Mouse (Mus musculus) thymus, adult 2 months (tissue): ENCODE measurements around the gene Smim15.

Experiments used
- CTCF ChIP-seq: fragments of 200-500 bp; IDR thresholded peaks from 2 replicates; pipeline ENCODE4 v1.5.1; 2012; ENCODE audit warnings: mild to moderate bottlenecking, control low read depth, low read length, moderate library complexity, borderline replicate concordance; ENCODE audit not compliant: control insufficient read depth, poor library complexity, insufficient read depth; ENCODE audit errors: extremely low read depth
- POLR2A ChIP-seq: fragments of 200-500 bp; IDR thresholded peaks from 2 replicates; pipeline ENCODE4 v1.6.1; 2012; ENCODE audit warnings: mild to moderate bottlenecking, low read length, control low read depth, moderate library complexity; ENCODE audit not compliant: control insufficient read depth, poor library complexity, insufficient read depth; ENCODE audit errors: extremely low read depth

DNA sequence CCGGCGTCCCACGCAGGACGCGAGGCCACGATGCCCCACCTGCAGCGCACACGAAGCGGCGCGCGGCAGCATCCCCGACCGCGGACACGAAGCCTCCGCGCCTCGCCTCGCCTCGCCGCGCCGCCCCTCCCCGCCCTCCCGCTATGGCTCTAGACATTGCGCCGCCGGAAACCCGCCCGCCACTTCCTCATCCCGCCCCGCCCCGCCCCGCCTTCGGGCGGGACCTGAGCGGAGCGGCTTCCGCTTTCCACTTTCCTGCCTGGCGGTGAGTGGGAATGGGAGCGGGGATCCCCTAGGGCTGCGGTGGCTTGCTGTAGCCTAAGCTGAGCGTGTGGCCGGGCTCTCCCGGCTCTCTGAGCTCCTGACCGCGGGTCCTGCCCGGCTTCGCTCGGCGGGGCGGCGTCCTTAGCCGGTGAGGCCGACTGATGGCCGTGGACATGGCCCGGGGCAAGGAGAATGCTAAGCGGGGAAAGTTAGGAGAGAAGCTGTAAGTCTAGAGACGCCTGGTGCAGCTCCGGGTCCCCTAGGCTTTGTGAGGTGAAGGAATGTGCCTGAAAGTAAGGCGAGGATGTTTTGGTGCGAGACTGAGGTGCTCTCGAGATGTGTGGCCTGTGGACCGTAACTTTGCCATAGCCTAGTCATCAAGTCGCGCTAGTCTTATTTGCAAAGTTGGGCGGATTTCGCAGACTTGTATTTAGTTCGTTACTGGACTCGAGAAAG is at the start of gene Smim15:
- peak; percentile 63; the same call in 1 of the 2 replicates for TF ChIP-seq POLR2A
- TF ChIP-seq CTCF, result 0 out of 2 replicates have a peak, but pooled peaks have one; percentile 44
